Mouse (Mus musculus) adrenal gland, adult (tissue): ENCODE results near the gene Cabs1.

Experiments
- DNase-seq, 2 experiments: peaks; one replicate each; pipeline ENCODE4 v3.0.0; 2022 to 2023; ENCODE audit warnings: low spot score in 1 of 2; ENCODE audit not compliant: inconsistent age in 2 of 2

Cabs1 gene

DNA sequence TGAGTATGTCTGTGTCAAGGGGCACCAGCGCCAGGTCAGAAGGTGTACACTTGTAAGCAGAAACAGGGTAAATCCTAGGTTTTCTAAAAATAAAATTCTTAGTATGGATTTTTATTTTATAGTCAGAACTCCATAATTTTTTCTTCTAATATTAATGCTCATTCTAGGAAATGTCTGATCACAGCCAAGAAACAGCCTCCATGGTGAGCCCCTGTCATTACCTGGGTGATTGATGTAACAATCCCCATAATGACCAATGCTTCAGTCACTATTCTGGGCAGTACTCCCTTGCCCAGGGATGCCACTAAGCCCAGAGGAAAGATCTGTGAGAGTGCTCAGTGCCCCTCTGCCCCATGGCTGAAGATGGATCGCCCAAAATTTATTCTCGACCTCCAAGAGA is at the start of gene Cabs1:
Gene Cabs1 (plus strand): TSS at position 301 of the 400 bp plus-strand sequence.
- no peak for DNase-seq

DNA sequence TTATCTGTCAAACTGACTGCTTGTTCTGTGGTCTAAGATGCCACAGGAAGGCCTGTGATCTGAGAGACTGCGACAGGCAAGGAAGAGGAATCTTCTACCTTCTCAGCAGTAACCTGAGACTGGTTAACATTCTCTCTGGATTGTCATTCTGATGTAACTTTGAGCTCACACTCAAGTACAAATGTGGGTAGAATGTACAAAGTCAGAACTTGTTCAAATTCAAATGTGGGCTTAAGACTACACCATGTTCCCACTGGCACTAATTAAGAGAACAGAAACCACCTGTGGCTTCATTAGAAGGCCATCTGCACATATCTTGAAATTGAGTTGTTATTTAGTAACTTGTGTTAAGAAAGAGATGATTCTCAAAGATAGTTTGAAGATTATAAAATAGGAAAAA is 47.6 kb upstream of the Cabs1 start:
- DNase-seq = no peak

DNA sequence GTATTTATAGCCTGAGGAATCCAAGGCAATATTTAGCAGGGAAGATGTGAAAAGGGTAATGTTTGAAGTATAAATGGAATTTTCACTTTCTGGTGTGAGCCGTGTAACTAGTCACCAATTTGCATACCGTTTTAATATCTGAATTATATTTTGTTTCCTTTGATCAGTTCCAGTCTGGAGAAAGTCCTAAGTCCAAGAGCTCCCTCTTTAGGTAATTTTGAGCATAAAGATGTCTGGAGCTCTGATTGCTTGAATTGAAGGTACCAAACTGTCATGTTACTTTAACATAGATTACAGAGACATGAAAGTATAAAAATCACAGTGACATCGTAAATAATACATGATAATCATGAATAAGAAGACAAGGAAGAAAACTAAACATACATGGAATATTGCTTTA is 38.5 kb upstream of the Cabs1 start:
- no peak for DNase-seq

DNA sequence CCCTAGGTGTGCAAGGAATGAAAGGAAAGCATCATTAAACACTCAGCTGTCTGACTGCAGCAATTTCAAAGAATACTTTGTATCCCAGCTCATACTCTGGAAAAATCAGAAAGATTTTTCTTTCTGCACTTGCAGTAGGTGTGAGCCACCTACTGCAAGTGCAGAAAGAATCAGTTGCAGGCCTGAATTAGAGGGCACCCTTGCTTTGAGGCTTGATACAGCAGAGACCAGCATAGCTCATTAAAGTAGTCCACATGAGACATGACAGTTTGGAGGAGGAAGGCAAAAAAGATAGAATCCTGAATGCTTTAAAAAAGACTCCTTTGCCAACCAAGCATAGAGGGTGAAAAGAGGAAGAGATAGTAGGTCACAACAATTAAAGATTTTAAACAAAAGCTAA is 36.7 kb upstream of the Cabs1 start:
- no peak for DNase-seq

DNA sequence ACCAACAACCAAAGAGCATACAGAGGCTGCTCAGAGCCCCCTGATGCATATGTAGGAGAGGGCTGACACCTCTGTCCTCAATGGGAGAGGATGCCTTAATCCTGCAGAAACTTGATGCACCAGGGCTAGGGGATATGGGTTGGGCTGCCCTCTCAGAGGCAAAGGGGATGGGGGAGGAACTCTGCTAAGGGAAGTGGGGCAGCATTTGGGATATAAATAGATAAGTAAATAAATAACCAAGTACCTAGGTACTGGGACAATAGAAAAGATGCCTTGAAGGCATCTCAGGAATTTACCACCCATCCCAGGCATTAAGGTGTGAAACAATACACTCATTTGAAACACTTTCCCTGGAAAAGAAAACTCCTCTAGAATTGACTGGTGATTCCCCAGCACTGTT is 27.4 kb upstream of the Cabs1 start:
- DNase-seq = no peak

DNA sequence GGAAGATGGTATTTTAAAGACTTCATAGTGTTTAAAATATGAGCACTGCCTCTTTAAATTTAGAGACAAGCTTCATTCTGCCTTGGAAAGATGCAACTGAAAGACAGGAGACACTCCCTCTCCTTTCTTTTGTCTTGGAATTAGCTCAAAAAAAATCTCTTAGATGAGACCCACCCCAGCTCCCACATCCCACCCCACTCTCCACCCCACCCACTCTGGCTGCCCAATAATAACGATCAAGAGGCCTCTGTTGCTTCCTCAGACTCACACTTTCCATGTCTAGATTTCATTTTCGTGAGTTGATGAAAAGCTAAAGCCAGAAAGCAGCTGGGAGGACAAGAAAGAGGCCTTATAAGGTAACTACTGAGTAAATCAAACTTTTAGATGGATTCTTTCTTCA is 10.0 kb upstream of the Cabs1 start, which contains the start of the genes 2310003L06Rik and Gm28434:
Gene 2310003L06Rik (plus strand): TSS at position 259 of the 400 bp plus-strand sequence.
Gene Gm28434 (plus strand): TSS at position 317 of the 400 bp plus-strand sequence.
- no peak for DNase-seq

DNA sequence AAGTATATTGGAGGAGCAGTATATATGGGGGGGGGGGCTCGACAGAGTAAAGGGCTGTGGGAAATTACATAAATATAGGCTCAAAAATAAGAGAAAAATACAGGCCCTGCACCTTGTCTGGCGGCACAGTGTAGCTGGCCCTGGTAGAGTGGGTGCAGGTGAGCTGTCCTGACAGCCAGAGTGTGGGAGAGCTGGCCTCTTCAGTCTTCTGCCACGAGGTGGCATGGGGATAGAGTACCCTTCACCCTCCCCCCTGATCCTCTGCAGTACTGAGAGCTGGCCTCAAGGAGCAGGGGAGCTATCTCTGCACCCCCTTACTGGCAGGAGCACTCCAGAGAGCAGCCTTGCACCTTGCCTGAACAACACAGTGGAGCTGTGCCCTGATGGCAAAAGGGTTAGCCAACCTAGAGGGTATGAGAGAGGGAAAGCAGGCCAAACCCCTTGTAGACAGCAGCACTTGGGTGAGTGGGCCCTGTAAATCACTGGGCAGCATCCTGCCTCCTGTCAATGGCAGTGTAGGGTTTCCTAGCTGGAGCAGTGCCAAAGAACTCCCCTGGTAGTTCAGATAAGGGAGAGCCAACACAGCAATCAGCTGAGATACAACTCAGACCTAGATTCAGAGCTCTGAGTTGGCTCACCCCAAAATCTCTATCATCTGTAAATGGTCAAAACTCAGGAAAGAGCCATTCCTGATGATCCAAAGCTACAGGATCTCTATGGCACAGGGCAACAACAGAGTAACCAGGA is 3.4 kb downstream of the Cabs1 start:
- no peak for DNase-seq

DNA sequence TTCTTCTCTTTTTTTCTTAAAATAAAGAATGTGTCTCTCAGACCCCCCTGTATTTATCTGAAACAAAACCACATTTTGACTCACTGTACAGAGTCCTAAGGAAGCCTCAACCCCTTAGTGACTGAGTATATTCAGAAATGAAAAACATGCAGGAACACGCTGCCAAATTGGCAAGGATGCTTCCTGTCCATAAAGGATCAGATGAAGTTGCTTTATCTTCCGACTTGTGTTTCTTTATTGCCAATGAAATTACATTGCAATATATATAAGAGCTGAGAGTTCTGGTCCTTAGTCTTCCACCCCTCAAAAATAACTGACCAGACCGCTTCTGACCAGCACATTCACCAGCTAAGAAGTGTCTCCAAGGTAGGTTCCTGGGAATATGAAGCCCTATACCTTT is 23.0 kb downstream of the Cabs1 start, which contains the start of gene Smr3a:
Gene Smr3a (plus strand): TSS at position 301 of the 400 bp plus-strand sequence.
- no peak for DNase-seq

DNA sequence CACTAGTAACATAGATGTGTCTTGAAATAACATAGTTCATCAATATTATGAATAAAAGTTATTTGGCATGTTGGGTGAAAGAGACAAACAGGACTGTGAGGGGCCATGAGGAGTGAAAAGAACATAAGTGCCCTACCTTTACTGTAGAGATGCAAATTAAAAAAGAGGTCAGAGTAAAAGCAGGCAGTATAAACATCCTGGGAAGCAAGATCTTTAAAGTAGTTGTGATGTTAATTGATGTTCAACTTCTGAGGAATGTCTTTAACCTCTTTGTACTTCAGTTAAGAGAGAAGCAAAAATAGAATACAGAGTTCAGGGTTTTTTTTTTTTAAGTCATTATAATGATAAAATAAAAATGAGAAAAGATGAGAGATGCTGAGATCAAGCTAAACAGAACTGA is 26.0 kb downstream of the Cabs1 start:
- DNase-seq = no peak
